Mouse (Mus musculus) small intestine, adult 2 months (tissue): ENCODE data around the gene Sox10. TPM values are rescaled to one million over a fixed set of nuclear protein-coding genes. Genes with fewer than 3 reads are reported as not detected.

Experiments
- H3K27ac ChIP-seq: fragments of 200-500 bp; 2 replicates; pipeline ENCODE4 v1.5.1; 2012; ENCODE audit warnings: low read depth, low read length, control low read depth, inconsistent platforms; ENCODE audit not compliant: insufficient read depth
- H3K27me3 ChIP-seq: fragments of 200-500 bp; 2 replicates; pipeline ENCODE4 v1.6.1; 2012; ENCODE audit warnings: mild to moderate bottlenecking, moderate library complexity, low read length, inconsistent platforms; ENCODE audit not compliant: control insufficient read depth, insufficient read depth
- H3K36me3 ChIP-seq: fragments of 200-500 bp; 2 replicates; pipeline ENCODE4 v1.6.1; 2012; ENCODE audit warnings: mild to moderate bottlenecking, low read length, control low read depth, inconsistent platforms; ENCODE audit not compliant: control insufficient read depth, insufficient read depth
- H3K4me1 ChIP-seq: fragments of 200-500 bp; 2 replicates; pipeline ENCODE4 v1.6.1; 2012; ENCODE audit warnings: low read length, inconsistent platforms, mixed read lengths; ENCODE audit not compliant: control insufficient read depth, insufficient read depth, insufficient read length
- H3K4me3 ChIP-seq: fragments of 200-500 bp; 2 replicates; pipeline ENCODE4 v1.5.1; 2012; ENCODE audit warnings: low read depth, mild to moderate bottlenecking, control low read depth, inconsistent platforms, low read length, moderate library complexity
- CTCF ChIP-seq: fragments of 200-500 bp; IDR thresholded peaks from 2 replicates; pipeline ENCODE4 v1.5.1; 2012; ENCODE audit warnings: low read depth, mild to moderate bottlenecking, control low read depth, inconsistent platforms, low read length, moderate library complexity, mixed read lengths; ENCODE audit not compliant: insufficient replicate concordance, insufficient read length; ENCODE audit errors: extremely low read depth
- POLR2A ChIP-seq: fragments of 200-500 bp; IDR thresholded peaks from 2 replicates; pipeline ENCODE4 v1.6.1; 2012; ENCODE audit warnings: low read depth, mild to moderate bottlenecking, control low read depth, inconsistent platforms, low read length, moderate library complexity
- WGBS: fragments of 180-500 bp; shearing (Covaris S2); methylation state at CpG from one replicate; pipeline ENCODE4 v1.1.7; 2018; 5-methylcytosine and 5-hydroxymethylcytosine counted together
- polyA plus RNA-seq: library from polyadenylated mRNA; depleted of rRNA; stranded (reverse); fragments of >200 nt; gene quantifications from 2 replicates; pipeline ENCODE4 v1.2.3, GENCODE M21; 2012; rRNA removed

The Sox10 gene
- 2.5 and 2.7 TPM in 2 replicates for polyA plus RNA-seq

GRCm38 (mm10) chr15:79165140-79165539 is at the start of gene Sox10:
TSS of gene Sox10 (minus strand) at chr15:79165240.
- TF ChIP-seq POLR2A, result no peak
- no peak for TF ChIP-seq CTCF
- H3K27me3 ChIP-seq, result peaks cover 32% of the 10 kb centered on the region
- WGBS, result 58% methylated on average over 5 of the region's 5 CpGs
- no peaks in the 10 kb centered on the region for H3K36me3 ChIP-seq
- H3K4me3 ChIP-seq, result no peak within 1 kb of the TSS
- H3K27ac ChIP-seq, result no peak within 1 kb of the TSS
- H3K4me1 ChIP-seq, result peaks cover 6% of the 10 kb centered on the region

- TF ChIP-seq POLR2A (no peak), CTCF (no peak)
- no peaks in the 10 kb centered on the region for H3K27me3 ChIP-seq
- H3K4me1 ChIP-seq, result no peaks in the 10 kb centered on the region; the same call in 1 of the 2 replicates
- H3K27ac ChIP-seq, result no peak overlapping the region
- no peaks in the 10 kb centered on the region for H3K36me3 ChIP-seq
- 80% methylated on average over 6 of the region's 6 CpGs for WGBS
- no peak overlapping the region for H3K4me3 ChIP-seq
These were observed 48.6 kb upstream of the Sox10 start for GRCm38 (mm10) chr15:79213591-79213990.

- no peak overlapping the region for H3K27ac ChIP-seq
- TF ChIP-seq CTCF, result no peak
- no peak for TF ChIP-seq POLR2A
- no peaks in the 10 kb centered on the region for H3K27me3 ChIP-seq
- no peaks in the 10 kb centered on the region; the same call in 1 of the 2 replicates for H3K4me1 ChIP-seq
- WGBS, result 92% methylated on average over 26 of the region's 26 CpGs
- H3K4me3 ChIP-seq, result no peak overlapping the region
- H3K36me3 ChIP-seq, result no peaks in the 10 kb centered on the region
These were observed 47.9 kb upstream of the Sox10 start for GRCm38 (mm10) chr15:79212750-79213446.

GRCm38 (mm10) chr15:79210357-79210756 is 45.3 kb upstream of the Sox10 start:
- 78% methylated on average over 2 of the region's 2 CpGs for WGBS
- no peaks in the 10 kb centered on the region for H3K36me3 ChIP-seq
- no peaks in the 10 kb centered on the region for H3K27me3 ChIP-seq
- no peaks in the 10 kb centered on the region; the same call in 1 of the 2 replicates for H3K4me1 ChIP-seq
- no peak overlapping the region for H3K27ac ChIP-seq
- no peak overlapping the region for H3K4me3 ChIP-seq
- TF ChIP-seq POLR2A (no peak), CTCF (no peak)

GRCm38 (mm10) chr15:79208758-79209439 is 43.9 kb upstream of the Sox10 start:
- no peak overlapping the region for H3K27ac ChIP-seq

GRCm38 (mm10) chr15:79208211-79208610 is 43.2 kb upstream of the Sox10 start:
- no peak overlapping the region for H3K4me3 ChIP-seq
- TF ChIP-seq CTCF (no peak), POLR2A (no peak)
- WGBS, result 69% methylated on average over 6 of the region's 6 CpGs
- H3K27ac ChIP-seq, result no peak overlapping the region
- no peaks in the 10 kb centered on the region; the same call in 1 of the 2 replicates for H3K4me1 ChIP-seq
- no peaks in the 10 kb centered on the region for H3K27me3 ChIP-seq
- H3K36me3 ChIP-seq, result no peaks in the 10 kb centered on the region

More at GRCm38 (mm10) chr15:79208758-79209439, 43.9 kb upstream of the Sox10 start:
- WGBS, result 59% methylated on average over 27 of the region's 27 CpGs
- Histone ChIP-seq H3K4me3 (peak overlapping the region; percentile 39), H3K36me3 (no peaks in the 10 kb centered on the region), H3K27me3 (no peaks in the 10 kb centered on the region), H3K4me1 (no peaks in the 10 kb centered on the region; the same call in 1 of the 2 replicates)
- no peak for TF ChIP-seq POLR2A
- no peak for TF ChIP-seq CTCF

- Histone ChIP-seq H3K4me1 (no peaks in the 10 kb centered on the region), H3K27me3 (peaks cover 5% of the 10 kb centered on the region; the same call in 1 of the 2 replicates), H3K27ac (no peak overlapping the region), H3K4me3 (no peak overlapping the region), H3K36me3 (no peaks in the 10 kb centered on the region)
- 30% methylated on average over 10 of the region's 10 CpGs for WGBS
- TF ChIP-seq POLR2A (no peak), CTCF (no peak)
These were observed 37.5 kb upstream of the Sox10 start for GRCm38 (mm10) chr15:79202575-79202974.
